Mouse (Mus musculus) spleen, postnatal 14 days (tissue): Measurements from ENCODE around the gene Dpp10.

ENCODE experiments used
- DNase-seq, 2 experiments: peaks; one replicate each; pipeline ENCODE4 v3.0.0; 2021 to 2022; ENCODE audit warnings: low spot score in 2 of 2

The Dpp10 gene

GRCm38 (mm10) chr1:124044925-124045640 is at the start of gene Dpp10:
Dpp10 (minus strand) TSS chr1:124045559.
- DNase-seq, result no peak

- no peak for DNase-seq
Observed at GRCm38 (mm10) chr1:124048544-124048943, 3.2 kb upstream of the Dpp10 start.

GRCm38 (mm10) chr1:124045761-124046300 is 472 bp upstream of the Dpp10 start:
- DNase-seq, result no peak

- DNase-seq, result no peak
Observed at GRCm38 (mm10) chr1:124044161-124044560, 1.2 kb downstream of the Dpp10 start.

GRCm38 (mm10) chr1:124043421-124043820 is 1.9 kb downstream of the Dpp10 start:
- DNase-seq, result no peak

- DNase-seq, result no peak
Observed at GRCm38 (mm10) chr1:124041559-124041958, 3.8 kb downstream of the Dpp10 start.

- DNase-seq, result no peak
Observed at GRCm38 (mm10) chr1:124035306-124035990, 9.9 kb downstream of the Dpp10 start.

- no peak for DNase-seq
Observed at GRCm38 (mm10) chr1:124032677-124033076, 12.7 kb downstream of the Dpp10 start.

GRCm38 (mm10) chr1:124031968-124032367 is 13.4 kb downstream of the Dpp10 start:
- no peak for DNase-seq

- DNase-seq, result no peak
Observed at GRCm38 (mm10) chr1:124002797-124003196, 42.6 kb downstream of the Dpp10 start.

- DNase-seq, result no peak
Observed at GRCm38 (mm10) chr1:123995780-123996179, 49.6 kb downstream of the Dpp10 start.

GRCm38 (mm10) chr1:123985324-123986024 is 59.9 kb downstream of the Dpp10 start:
- DNase-seq, result no peak

GRCm38 (mm10) chr1:123978597-123978996 is 66.8 kb downstream of the Dpp10 start:
- DNase-seq, result no peak

GRCm38 (mm10) chr1:123974621-123975020 is 70.7 kb downstream of the Dpp10 start:
- no peak for DNase-seq

GRCm38 (mm10) chr1:123946149-123946548 is 99.2 kb downstream of the Dpp10 start:
- no peak for DNase-seq

GRCm38 (mm10) chr1:123940826-123941225 is 104.5 kb downstream of the Dpp10 start:
- no peak for DNase-seq

- DNase-seq, result no peak
Observed at GRCm38 (mm10) chr1:123933812-123934727, 111.3 kb downstream of the Dpp10 start.

- DNase-seq, result no peak
Observed at GRCm38 (mm10) chr1:123928003-123928370, 117.4 kb downstream of the Dpp10 start.

GRCm38 (mm10) chr1:123927278-123928002 is 117.9 kb downstream of the Dpp10 start:
- DNase-seq, result no peak

GRCm38 (mm10) chr1:123924905-123925304 is 120.5 kb downstream of the Dpp10 start:
- no peak for DNase-seq

GRCm38 (mm10) chr1:123923907-123924306 is 121.5 kb downstream of the Dpp10 start:
- no peak for DNase-seq
